Mouse (Mus musculus) limb, embryonic 14.5 days (tissue): ENCODE data around the gene BC049762. TPM values are rescaled to one million over a fixed set of nuclear protein-coding genes. Genes with fewer than 3 reads are reported as not detected.
A peak's percentile ranks its signal among the peaks of the same experiment; 100 is the strongest.

ENCODE experiments used
- ATAC-seq: fragments of 200-750 bp; cut with Nextera tagmentation; 2 replicates; pipeline ENCODE4 v1.8.0; 2017; ENCODE audit warnings: low read depth, moderate number of reproducible peaks, moderate TSS enrichment; ENCODE audit not compliant: low FRiP score
- DNase-seq: peaks from one replicate; pipeline ENCODE4 v3.0.0-alpha.2; 2015; ENCODE audit warnings: low spot score
- H3K27ac ChIP-seq: fragments of 300-500 bp; sonication (generic); replicated peaks from 2 replicates; pipeline ENCODE4 v1.5.1; 2014; ENCODE audit warnings: low read depth, mild to moderate bottlenecking, low read length, moderate library complexity, mixed read lengths
- H3K27me3 ChIP-seq: fragments of 300-500 bp; sonication (generic); 2 replicates; pipeline ENCODE4 v1.6.1; 2014; ENCODE audit warnings: low read length, mixed read lengths; ENCODE audit not compliant: control insufficient read depth, insufficient read depth
- H3K36me3 ChIP-seq: fragments of 300-500 bp; sonication (generic); 2 replicates; pipeline ENCODE4 v1.6.1; 2014; ENCODE audit warnings: mild to moderate bottlenecking, low read length, moderate library complexity, mixed read lengths; ENCODE audit not compliant: control insufficient read depth, insufficient read depth
- H3K4me1 ChIP-seq: fragments of 300-500 bp; sonication (generic); 2 replicates; pipeline ENCODE4 v1.6.1; 2014; ENCODE audit warnings: antibody characterized with exemption, low read length, mixed read lengths; ENCODE audit not compliant: control insufficient read depth, insufficient read depth
- H3K4me2 ChIP-seq: fragments of 300-500 bp; sonication (generic); replicated peaks from 2 replicates; pipeline ENCODE4 v1.6.1; 2014; ENCODE audit warnings: low read depth, mild to moderate bottlenecking, low read length, moderate library complexity; ENCODE audit not compliant: severe bottlenecking
- H3K4me3 ChIP-seq: fragments of 300-500 bp; sonication (generic); replicated peaks from 2 replicates; pipeline ENCODE4 v1.5.1; 2014; ENCODE audit warnings: low read length
- H3K9ac ChIP-seq: fragments of 300-500 bp; sonication (generic); 2 replicates; pipeline ENCODE4 v1.6.1; 2014; ENCODE audit warnings: mild to moderate bottlenecking, low read depth, low read length, moderate library complexity; ENCODE audit not compliant: severe bottlenecking
- H3K9me3 ChIP-seq: fragments of 300-500 bp; sonication (generic); 2 replicates; pipeline ENCODE4 v1.6.1; 2016; ENCODE audit warnings: low read length; ENCODE audit not compliant: control insufficient read depth
- POLR2A ChIP-seq: fragments of 200-500 bp; IDR thresholded peaks from 2 replicates; pipeline ENCODE4 v1.8.0; 2012; ENCODE audit warnings: inconsistent platforms, mild to moderate bottlenecking, moderate library complexity, borderline replicate concordance; ENCODE audit not compliant: insufficient read depth, insufficient read length; ENCODE audit errors: extremely low read depth
- WGBS: fragments of 180-500 bp; shearing (Covaris S2); extraction: QIAGEN DNeasy Blood & Tissue Kit; methylation state at CpG from one replicate; pipeline ENCODE4 v1.1.7; 2014; 5-methylcytosine and 5-hydroxymethylcytosine counted together
- polyA plus RNA-seq, 2 experiments: library from polyadenylated mRNA; depleted of rRNA in 1 of 2; stranded (reverse) in 1 of 2; unstranded in 1 of 2; fragments of >200 nt; fragmentation: Nextera tagmentation in 1 of 2; extraction: Ambion mirVana in 1 of 2; gene quantifications; 2 replicates each; pipeline versions ENCODE4 v1.2.1 to v1.2.3; 2012 to 2014

Gene BC049762
- polyA plus RNA-seq (2012; rRNA removed) (0.29 and 0.40 TPM in 2 replicates), polyA plus RNA-seq (2014; fragmentation: Nextera tagmentation; extraction: Ambion mirVana) (0.36 and 0.46 TPM in 2 replicates)

GRCm38 (mm10) chr11:51262342-51263285 is at the start of gene BC049762:
TSS of gene BC049762 (minus strand) at chr11:51263046.
- 9% methylated on average over 56 of the region's 57 CpGs for WGBS
- TF ChIP-seq POLR2A = peak; percentile 75; the same call in 1 of the 2 replicates

GRCm38 (mm10) chr11:51311846-51312245 is 49.0 kb upstream of the BC049762 start:
- ATAC-seq = no peak

More at GRCm38 (mm10) chr11:51262342-51263285, at the start of gene BC049762:
- H3K9me3 ChIP-seq = no peaks in the 10 kb centered on the region
- peak; percentile 98 for DNase-seq
- H3K36me3 ChIP-seq = peaks cover 7% of the 10 kb centered on the region
- peak within 1 kb of the TSS; percentile 96 for H3K9ac ChIP-seq
- H3K27me3 ChIP-seq = no peaks in the 10 kb centered on the region
- H3K4me2 ChIP-seq = peak within 1 kb of the TSS; percentile 76
- H3K4me1 ChIP-seq = peaks cover 22% of the 10 kb centered on the region
- H3K4me3 ChIP-seq = peak within 1 kb of the TSS; percentile 90
- ATAC-seq = peak; percentile 97
- H3K27ac ChIP-seq = peak within 1 kb of the TSS; percentile 93

GRCm38 (mm10) chr11:51308306-51308705 is 45.5 kb upstream of the BC049762 start:
- Histone ChIP-seq H3K9me3 (no peaks in the 10 kb centered on the region), H3K9ac (no peak overlapping the region), H3K4me3 (no peak overlapping the region), H3K4me2 (no peak overlapping the region), H3K27ac (no peak overlapping the region), H3K27me3 (no peaks in the 10 kb centered on the region), H3K36me3 (no peaks in the 10 kb centered on the region), H3K4me1 (no peaks in the 10 kb centered on the region; the same call in 1 of the 2 replicates)
- ATAC-seq = no peak
- WGBS = 48% methylated on average over 5 of the region's 5 CpGs
- TF ChIP-seq POLR2A = no peak
- DNase-seq = peak; percentile 35

More at GRCm38 (mm10) chr11:51311846-51312245, 49.0 kb upstream of the BC049762 start:
- Histone ChIP-seq H3K4me3 (no peak overlapping the region), H3K4me1 (peaks cover 3% of the 10 kb centered on the region; the same call in 1 of the 2 replicates), H3K4me2 (no peak overlapping the region), H3K27me3 (no peaks in the 10 kb centered on the region), H3K27ac (no peak overlapping the region), H3K9ac (no peak overlapping the region), H3K9me3 (no peaks in the 10 kb centered on the region), H3K36me3 (no peaks in the 10 kb centered on the region)
- 50% methylated on average over 8 of the region's 8 CpGs for WGBS
- no peak for DNase-seq
- no peak for TF ChIP-seq POLR2A

- no peak for TF ChIP-seq POLR2A
- H3K4me3 ChIP-seq = no peak overlapping the region
- H3K27ac ChIP-seq = no peak overlapping the region
- H3K9ac ChIP-seq = no peak overlapping the region
- H3K36me3 ChIP-seq = no peaks in the 10 kb centered on the region
- ATAC-seq = no peak
- H3K9me3 ChIP-seq = no peaks in the 10 kb centered on the region
- no peaks in the 10 kb centered on the region for H3K27me3 ChIP-seq
- no peaks in the 10 kb centered on the region; the same call in 1 of the 2 replicates for H3K4me1 ChIP-seq
- 53% methylated on average over 12 of the region's 12 CpGs for WGBS
- no peak overlapping the region for H3K4me2 ChIP-seq
- DNase-seq = no peak
Measured at GRCm38 (mm10) chr11:51303981-51304553, 41.2 kb upstream of the BC049762 start.

DNA sequence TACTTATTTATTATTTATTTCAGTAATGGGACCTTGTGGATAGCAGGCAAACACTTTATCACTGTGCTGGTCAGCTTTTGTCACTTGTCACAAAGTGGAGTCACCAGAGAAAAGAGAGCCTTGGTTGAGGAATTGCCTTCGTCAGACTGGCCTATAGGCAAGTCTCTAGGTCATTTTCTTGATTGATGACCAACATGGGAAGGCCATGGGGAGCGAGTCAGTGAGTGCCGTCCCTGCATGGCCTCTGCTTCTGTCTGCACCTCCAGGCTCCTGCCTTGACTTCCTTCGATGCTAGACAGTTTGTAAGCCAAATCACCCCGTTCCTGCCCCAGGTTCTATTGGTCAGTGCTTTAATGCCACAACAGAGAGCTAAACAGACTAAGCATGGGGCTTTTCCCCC is 39.5 kb upstream of the BC049762 start:
- H3K4me3 ChIP-seq = no peak overlapping the region
- no peak overlapping the region for H3K27ac ChIP-seq
- no peak for TF ChIP-seq POLR2A
- no peaks in the 10 kb centered on the region; the same call in 1 of the 2 replicates for H3K4me1 ChIP-seq
- H3K9ac ChIP-seq = no peak overlapping the region
- 72% methylated on average over 5 of the region's 5 CpGs for WGBS
- ATAC-seq (no peak), DNase-seq (no peak)
- H3K36me3 ChIP-seq = no peaks in the 10 kb centered on the region
- no peaks in the 10 kb centered on the region for H3K9me3 ChIP-seq
- no peaks in the 10 kb centered on the region for H3K27me3 ChIP-seq
- H3K4me2 ChIP-seq = no peak overlapping the region
